Mouse (Mus musculus) erythroblast, embryonic 14.5 days (primary cell): Measurements from ENCODE around the gene Abca7. TPM values are rescaled to one million over a fixed set of nuclear protein-coding genes. Genes with fewer than 3 reads are reported as not detected.

Source experiments
- H3K27me3 ChIP-seq: 2 replicates; pipeline ENCODE4 v1.6.1; 2012; ENCODE audit warnings: inconsistent platforms; ENCODE audit not compliant: control insufficient read depth
- H3K36me3 ChIP-seq: 2 replicates; pipeline ENCODE4 v1.6.1; 2012; ENCODE audit warnings: mild to moderate bottlenecking, inconsistent platforms; ENCODE audit not compliant: control insufficient read depth
- H3K4me1 ChIP-seq: 2 replicates; pipeline ENCODE4 v1.6.1; 2012; ENCODE audit warnings: inconsistent platforms; ENCODE audit not compliant: control insufficient read depth
- H3K4me3 ChIP-seq: replicated peaks from 2 replicates; pipeline ENCODE3; 2012; ENCODE audit warnings: moderate library complexity, mild to moderate bottlenecking, inconsistent platforms
- H3K9me3 ChIP-seq: 2 replicates; pipeline ENCODE4 v1.6.1; 2012; ENCODE audit warnings: low read length, inconsistent platforms, mixed read lengths; ENCODE audit not compliant: control insufficient read depth
- GATA1 ChIP-seq: IDR thresholded peaks from 2 replicates; pipeline ENCODE4 v1.6.1; 2012; ENCODE audit warnings: low read length, inconsistent platforms, mixed read lengths
- TAL1 ChIP-seq: IDR thresholded peaks from 3 replicates; pipeline ENCODE4 v1.6.1; 2012; ENCODE audit warnings: low read length, inconsistent platforms, mixed read lengths
- polyA plus RNA-seq: library from polyadenylated mRNA; stranded (reverse); fragments of >175 nt; gene quantifications from 2 replicates; pipeline ENCODE4 v1.2.3, GENCODE M21; 2012

The Abca7 gene
- polyA plus RNA-seq, 1 experiment: 7.6 TPM

DNA sequence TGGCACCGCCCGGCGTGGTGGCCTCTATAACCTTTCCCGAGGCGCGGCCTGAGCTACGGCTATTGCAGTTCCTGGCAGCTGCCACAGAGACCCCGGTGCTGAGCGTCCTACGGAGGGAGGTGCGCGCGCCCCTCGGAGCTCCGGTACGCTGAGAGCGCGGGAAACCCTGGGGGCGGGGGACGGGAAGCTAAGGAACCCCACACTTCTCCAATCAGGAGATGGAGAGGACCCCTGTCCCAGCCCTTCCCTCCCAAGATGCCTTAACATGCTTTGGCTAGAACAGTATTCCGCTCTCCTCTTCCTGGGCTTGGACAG lies 25.2 kb upstream of the Abca7 start:
- H3K4me3 ChIP-seq: no peak overlapping the region
- H3K9me3 ChIP-seq: peaks cover 39% of the 10 kb centered on the region
- peaks cover 8% of the 10 kb centered on the region for H3K4me1 ChIP-seq
- peaks cover 54% of the 10 kb centered on the region for H3K27me3 ChIP-seq
- TF ChIP-seq GATA1: no peak
- no peak for TF ChIP-seq TAL1
- H3K36me3 ChIP-seq: peaks cover 49% of the 10 kb centered on the region

DNA sequence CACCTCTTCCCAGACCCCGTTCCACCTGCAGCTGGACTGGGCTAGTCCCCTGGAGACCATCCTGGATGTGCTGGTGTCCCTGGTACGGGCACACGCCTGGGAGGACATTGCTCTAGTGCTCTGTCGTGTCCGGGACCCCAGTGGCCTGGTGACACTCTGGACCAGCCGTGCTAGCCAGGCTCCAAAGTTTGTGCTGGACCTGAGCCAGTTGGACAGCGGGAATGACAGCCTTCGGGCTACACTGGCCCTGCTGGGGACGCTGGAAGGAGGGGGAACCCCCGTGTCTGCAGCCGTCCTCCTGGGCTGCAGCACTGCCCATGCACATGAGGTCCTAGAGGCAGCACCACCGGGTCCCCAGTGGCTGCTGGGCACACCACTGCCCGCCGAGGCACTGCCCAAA lies 23.5 kb upstream of the Abca7 start:
- H3K36me3 ChIP-seq: peaks cover 49% of the 10 kb centered on the region
- H3K27me3 ChIP-seq: peaks cover 66% of the 10 kb centered on the region
- H3K4me3 ChIP-seq: no peak overlapping the region
- peaks cover 8% of the 10 kb centered on the region for H3K4me1 ChIP-seq
- TF ChIP-seq TAL1 (no peak), GATA1 (no peak)
- peaks cover 56% of the 10 kb centered on the region for H3K9me3 ChIP-seq

DNA sequence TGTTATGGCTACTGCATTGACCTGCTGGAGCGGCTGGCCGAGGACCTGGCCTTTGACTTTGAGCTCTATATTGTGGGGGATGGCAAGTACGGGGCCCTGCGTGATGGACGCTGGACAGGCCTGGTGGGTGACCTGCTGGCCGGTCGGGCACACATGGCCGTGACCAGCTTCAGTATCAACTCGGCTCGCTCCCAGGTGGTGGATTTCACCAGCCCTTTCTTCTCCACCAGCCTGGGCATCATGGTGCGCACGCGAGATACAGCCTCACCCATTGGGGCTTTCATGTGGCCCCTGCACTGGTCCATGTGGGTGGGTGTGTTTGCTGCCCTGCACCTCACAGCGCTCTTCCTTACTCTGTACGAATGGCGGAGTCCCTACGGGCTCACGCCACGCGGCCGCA lies 22.2 kb upstream of the Abca7 start:
- Histone ChIP-seq H3K4me3 (no peak overlapping the region), H3K4me1 (peaks cover 8% of the 10 kb centered on the region), H3K27me3 (peaks cover 64% of the 10 kb centered on the region), H3K9me3 (peaks cover 68% of the 10 kb centered on the region), H3K36me3 (peaks cover 55% of the 10 kb centered on the region)
- TF ChIP-seq GATA1 (no peak), TAL1 (no peak)

DNA sequence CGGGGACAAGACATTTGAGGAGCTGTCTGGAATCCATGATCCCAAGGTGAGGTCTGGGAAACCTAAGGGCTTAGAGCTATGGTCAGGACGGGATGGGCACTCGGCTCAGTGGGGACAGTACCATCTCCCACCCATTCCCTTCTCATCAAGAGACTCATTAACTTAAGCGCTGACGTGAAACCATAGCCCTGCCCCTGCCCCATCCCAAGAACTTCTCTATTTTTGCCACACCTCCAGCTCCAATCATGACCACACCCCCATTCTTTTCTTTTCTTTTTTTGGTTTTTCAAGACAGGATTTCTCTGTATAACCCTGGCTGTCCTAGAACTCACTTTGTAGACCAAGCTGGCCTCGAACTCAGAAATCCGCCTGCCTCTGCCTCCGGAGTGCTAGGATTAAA lies 21.6 kb upstream of the Abca7 start:
- Histone ChIP-seq H3K36me3 (peaks cover 61% of the 10 kb centered on the region), H3K9me3 (peaks cover 72% of the 10 kb centered on the region), H3K4me1 (peaks cover 11% of the 10 kb centered on the region), H3K27me3 (peaks cover 58% of the 10 kb centered on the region), H3K4me3 (no peak overlapping the region)
- TF ChIP-seq GATA1: no peak
- no peak for TF ChIP-seq TAL1

DNA sequence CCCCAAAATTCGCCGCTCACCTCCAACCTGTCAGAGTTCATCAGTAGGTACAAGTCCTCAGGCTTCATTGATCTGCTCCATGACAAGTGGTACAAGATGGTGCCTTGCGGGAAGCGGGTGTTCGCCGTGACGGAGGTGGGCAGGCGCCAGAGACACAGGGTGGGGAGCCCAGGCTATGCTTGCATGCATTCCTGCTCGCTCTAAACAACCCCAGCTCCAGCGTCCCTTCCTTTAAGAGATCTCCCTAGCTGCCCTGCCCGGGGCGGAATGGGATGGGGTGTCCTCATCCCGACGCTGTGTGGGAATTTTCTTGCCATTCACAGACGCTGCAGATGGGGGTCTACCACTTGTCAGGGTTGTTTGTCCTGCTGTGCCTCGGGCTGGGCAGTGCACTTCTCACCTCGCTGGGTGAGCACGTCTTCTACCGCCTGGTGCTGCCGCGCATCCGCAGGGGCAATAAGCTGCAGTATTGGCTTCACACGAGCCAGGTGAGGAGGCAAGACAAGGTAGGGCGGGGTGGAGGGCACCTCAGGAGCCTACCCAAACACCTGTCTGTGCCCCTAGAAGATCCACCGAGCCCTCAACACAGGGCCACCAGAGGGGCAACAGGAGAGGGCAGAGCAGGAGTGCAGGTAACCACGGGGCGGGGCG lies 20.1 kb upstream of the Abca7 start:
- peaks cover 69% of the 10 kb centered on the region for H3K9me3 ChIP-seq
- TF ChIP-seq TAL1 (no peak), GATA1 (no peak)
- peaks cover 16% of the 10 kb centered on the region for H3K4me1 ChIP-seq
- no peak overlapping the region for H3K4me3 ChIP-seq
- H3K27me3 ChIP-seq: peaks cover 44% of the 10 kb centered on the region
- H3K36me3 ChIP-seq: peaks cover 76% of the 10 kb centered on the region

DNA sequence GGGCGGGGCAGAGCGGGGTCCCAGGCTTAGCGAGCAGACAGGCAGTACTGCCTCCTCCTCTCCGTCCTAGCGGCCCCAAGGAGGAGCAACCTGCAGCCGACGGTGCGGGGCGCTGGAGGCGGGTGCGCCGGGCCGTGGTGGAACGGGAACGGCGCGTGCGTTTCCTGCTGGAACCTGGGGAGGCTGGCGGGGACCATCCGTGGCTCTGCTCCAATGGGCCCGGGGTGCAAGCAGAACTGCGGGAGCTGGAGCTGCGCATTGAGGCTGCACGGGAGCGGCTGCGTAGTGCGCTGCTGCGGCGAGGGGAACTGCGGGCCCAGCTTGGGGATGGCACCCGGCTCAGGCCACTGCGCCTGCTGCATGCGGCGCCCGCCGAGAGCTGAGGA lies 19.6 kb upstream of the Abca7 start:
- Histone ChIP-seq H3K4me1 (peaks cover 21% of the 10 kb centered on the region), H3K4me3 (no peak overlapping the region), H3K27me3 (peaks cover 39% of the 10 kb centered on the region), H3K9me3 (peaks cover 69% of the 10 kb centered on the region), H3K36me3 (peaks cover 81% of the 10 kb centered on the region)
- TF ChIP-seq GATA1 (no peak), TAL1 (no peak)

DNA sequence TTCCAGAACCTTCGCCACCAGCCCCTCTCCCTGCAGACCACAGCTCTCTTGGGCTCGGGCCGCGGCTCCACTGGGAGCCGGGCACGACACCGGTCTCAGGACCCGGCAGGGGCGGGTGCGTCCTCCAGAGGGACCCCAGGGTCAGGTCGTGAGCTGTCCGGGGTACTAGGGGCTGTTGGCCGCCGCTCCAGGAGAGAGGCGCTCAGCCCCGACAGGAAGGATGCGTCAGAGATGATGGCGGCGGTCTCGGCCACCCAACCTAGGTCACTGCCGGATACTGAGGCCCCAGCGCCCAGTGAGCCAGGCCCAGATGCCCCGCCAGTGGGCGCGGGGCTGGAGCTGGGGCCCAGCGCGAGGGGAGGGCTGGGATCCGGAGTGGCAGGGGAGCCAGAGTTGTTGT lies 19.0 kb upstream of the Abca7 start:
- peaks cover 69% of the 10 kb centered on the region for H3K9me3 ChIP-seq
- peaks cover 85% of the 10 kb centered on the region for H3K36me3 ChIP-seq
- TF ChIP-seq TAL1: no peak
- TF ChIP-seq GATA1: no peak
- H3K27me3 ChIP-seq: peaks cover 33% of the 10 kb centered on the region
- H3K4me1 ChIP-seq: peaks cover 25% of the 10 kb centered on the region
- H3K4me3 ChIP-seq: no peak overlapping the region

DNA sequence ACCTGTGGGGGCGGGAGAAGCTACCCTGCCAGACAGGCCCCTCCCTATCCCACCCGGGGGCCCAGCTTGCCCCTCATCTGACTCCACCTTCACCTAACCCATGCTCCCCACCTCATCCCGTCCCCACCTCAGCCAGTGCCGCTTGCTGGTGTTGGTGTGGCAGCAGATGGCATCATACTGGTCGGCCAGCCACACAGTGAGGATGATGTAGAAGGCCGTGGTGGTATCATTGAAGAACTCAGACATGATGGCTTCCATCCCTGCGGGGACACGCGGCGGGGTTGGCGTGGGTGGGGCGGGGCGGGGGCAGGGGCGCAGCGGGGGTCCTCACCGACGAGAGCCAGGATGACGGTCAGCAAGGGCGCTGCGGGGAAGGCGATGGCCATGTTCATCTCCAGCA lies 18.2 kb upstream of the Abca7 start:
- Histone ChIP-seq H3K27me3 (peaks cover 25% of the 10 kb centered on the region), H3K4me3 (no peak overlapping the region), H3K4me1 (peaks cover 30% of the 10 kb centered on the region), H3K9me3 (peaks cover 64% of the 10 kb centered on the region), H3K36me3 (peaks cover 91% of the 10 kb centered on the region)
- TF ChIP-seq TAL1: no peak
- no peak for TF ChIP-seq GATA1

DNA sequence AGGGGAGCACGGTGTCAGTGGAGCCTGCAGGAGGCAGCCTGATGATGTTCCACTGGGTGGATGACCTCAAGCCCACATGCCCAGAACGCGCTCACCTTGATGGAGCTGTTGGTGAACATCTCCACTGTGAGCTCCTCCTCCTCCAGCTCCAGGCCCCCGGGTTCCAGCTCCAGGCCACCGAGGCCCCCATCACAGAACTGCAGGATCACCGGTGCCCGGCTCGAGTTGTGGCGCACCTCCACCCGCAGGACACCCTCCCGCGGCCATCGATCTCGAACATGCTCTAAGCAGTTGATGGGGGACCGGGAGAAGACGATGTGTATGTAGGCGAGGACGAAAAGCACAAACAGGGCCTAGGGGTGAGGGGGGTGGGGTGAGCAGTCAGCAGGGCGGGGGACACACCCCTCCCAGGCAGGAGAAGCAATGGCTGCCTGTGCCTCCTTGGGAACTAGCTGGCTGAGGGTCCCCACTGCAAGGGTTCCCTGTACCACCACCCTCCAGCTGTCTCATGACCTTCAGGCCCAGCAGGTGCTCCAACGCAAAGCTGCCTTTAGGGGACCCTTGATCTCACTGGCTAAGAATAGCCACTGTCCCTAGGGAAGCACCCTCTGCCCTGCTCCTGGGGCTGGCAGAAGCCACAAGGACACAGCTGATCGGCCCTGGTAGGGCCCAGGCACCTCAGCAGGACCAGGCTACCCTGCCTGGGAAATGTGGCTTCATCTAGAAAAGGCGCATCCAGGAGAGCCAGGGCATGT lies 16.7 kb upstream of the Abca7 start:
- H3K4me3 ChIP-seq: no peak overlapping the region
- peaks cover 43% of the 10 kb centered on the region for H3K4me1 ChIP-seq
- TF ChIP-seq TAL1 (no peak), GATA1 (no peak)
- H3K9me3 ChIP-seq: peaks cover 49% of the 10 kb centered on the region
- peaks cover 17% of the 10 kb centered on the region; the same call in 1 of the 2 replicates for H3K27me3 ChIP-seq
- H3K36me3 ChIP-seq: peaks cover 86% of the 10 kb centered on the region

DNA sequence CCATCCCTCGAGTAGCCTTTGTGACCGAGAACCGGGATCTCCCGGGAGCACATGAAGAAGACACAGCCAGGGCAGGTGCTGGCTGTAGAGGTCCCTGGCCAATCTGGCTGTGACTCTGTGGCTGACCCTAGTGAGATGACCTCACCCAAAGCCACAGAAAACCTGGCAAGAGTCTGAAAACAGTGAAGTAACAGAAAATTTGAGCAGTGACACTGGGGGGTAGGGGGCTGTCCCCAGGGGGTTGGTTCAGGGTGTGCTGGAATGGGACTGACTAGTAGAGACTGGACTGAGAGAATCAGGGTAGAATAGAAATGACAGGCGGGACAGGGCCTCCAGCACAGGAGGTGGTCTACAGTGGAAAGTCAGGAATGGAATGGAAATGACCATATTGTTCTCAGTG lies 13.1 kb upstream of the Abca7 start:
- no peak for TF ChIP-seq GATA1
- peaks cover 49% of the 10 kb centered on the region for H3K36me3 ChIP-seq
- H3K4me3 ChIP-seq: peak overlapping the region; percentile 91
- H3K9me3 ChIP-seq: peaks cover 13% of the 10 kb centered on the region
- peaks cover 75% of the 10 kb centered on the region for H3K4me1 ChIP-seq
- peaks cover 12% of the 10 kb centered on the region for H3K27me3 ChIP-seq
